Mouse (Mus musculus) left cerebral cortex, postnatal 25 days (tissue): ENCODE data around the gene T. TPM values are rescaled to one million over a fixed set of nuclear protein-coding genes. Genes with fewer than 3 reads are reported as not detected.

ENCODE experiments used
- DNase-seq, 2 experiments: peaks; one replicate each; pipeline ENCODE4 v3.0.0; 2022; ENCODE audit warnings: low spot score in 2 of 2, mixed read lengths in 1 of 2
- intact Hi-C: fragments of 180-260 bp; cut with DNase I; formaldehyde crosslinking; loops from one replicate; pipeline ENCODE4 v1.15.1; 2025
- total RNA-seq, 2 experiments: library from RNA; stranded (reverse); gene quantifications; 2 replicates each; pipeline ENCODE4 v1.2.3; 2021

T gene
- total RNA-seq, 2 experiments from 2014 or later, result not detected

DNA sequence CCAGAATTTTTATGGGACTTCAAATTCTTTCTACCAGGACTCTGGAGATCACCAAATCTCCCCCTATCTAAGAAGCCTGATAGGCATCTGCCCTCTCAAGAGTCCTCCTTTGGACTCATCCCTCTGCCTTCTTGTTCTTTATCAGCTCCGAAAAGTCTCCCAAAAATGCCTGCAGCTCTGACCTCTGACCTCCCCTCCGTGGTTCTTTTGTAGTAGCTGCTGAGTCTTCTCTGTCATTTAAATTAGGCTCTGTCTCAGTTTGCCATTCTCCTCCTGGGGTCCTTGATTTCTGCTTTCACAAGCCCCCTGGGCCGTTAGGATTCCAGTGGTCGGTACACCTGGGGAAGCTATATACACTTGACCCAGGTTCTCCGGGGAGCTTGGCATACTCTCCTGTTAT lies 4.3 kb upstream of the T start:
- intact Hi-C loops, result no loop called here
- DNase-seq, result no peak

DNA sequence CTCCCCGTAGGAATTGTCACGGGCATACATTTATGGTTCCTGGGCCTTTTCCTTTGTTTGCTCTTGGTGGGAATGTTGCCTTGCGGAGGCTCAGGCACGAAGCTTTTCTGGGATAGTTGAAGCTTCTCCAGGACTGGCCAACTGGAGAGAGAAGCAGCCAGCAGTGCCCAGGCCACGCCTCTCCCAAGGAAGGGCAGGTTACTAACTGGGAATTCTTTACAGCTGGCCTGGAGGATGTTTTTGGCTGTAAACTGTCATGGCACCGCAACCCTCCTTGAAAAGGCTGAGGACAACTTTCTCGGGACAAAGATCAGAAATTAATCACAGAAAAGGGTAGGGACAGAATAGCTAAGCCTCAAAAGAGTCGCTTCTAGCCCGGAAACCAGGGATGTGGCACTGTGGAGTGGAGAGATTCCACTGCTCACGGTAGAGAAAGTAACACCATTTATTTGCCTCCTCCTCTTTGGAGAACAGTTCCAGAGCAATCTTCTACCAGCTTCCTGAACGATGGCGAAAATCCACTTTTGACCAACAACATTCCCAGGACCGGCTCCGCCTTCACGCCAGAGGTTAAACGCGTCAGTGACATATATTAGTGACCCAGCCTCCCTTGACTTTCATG lies 1.9 kb upstream of the T start:
- intact Hi-C loops, result no loop called here
- no peak for DNase-seq

DNA sequence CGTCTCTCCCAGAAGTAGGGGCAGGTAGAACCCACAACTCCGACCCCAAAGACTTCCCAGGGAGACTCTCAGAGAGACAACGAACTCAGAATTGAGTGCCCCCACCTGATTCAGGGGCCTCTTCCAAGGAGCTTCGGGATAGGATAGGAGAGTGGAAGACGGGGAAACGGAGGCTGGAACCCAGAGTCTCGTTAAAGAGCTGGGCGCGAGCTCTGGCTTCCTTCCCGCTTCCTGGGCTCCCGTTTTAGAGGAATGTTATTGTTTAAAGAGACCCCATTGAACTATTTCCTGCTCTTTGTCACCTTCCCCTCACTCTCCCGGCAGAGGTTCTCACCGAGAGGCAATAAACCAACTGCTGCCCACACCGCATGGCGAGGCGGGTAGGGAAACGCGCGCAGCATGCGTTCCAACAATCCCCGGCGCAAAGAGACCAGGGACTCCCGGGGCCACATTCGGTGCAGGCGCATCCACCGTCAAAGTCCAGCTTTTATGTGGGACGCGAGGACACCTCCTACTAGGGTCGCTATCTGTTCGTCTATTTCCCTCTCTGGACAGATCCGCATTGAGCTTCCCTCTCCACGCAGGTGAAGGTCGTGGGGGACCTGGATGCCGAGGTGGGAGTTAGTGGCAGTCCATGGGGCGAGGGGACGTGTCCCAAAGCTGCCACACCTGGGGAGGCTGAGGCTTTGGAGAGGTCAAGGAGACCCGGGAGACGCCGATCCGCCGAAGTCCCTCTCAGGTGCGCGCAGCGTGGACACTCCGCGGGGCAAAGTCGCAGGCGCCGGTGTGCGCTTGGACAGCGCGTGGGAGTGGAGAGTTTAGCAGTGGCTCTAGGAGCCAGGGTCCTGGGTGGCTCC lies 874 bp upstream of the T start:
- no peak for DNase-seq
- intact Hi-C loops, result no loop called here

DNA sequence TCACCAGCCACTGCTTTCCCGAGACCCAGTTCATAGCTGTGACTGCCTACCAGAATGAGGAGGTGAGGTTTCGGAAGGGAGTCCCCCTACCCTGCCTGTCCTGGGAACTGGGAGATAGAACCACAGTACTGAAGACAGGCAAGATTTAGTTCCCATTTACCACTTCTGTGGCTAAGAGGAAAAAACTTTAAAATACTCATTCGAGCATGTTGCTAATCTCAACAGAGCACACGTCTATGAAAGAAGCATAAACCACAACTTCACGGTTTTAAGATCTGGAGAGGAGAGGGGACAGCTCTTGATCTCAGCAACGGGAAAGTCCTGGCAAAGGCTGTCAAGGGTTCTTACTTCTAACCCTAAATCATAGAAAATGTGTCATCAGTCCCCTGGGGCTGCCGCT lies 2.0 kb downstream of the T start:
- no peak for DNase-seq
- intact Hi-C loops, result no loop called here

DNA sequence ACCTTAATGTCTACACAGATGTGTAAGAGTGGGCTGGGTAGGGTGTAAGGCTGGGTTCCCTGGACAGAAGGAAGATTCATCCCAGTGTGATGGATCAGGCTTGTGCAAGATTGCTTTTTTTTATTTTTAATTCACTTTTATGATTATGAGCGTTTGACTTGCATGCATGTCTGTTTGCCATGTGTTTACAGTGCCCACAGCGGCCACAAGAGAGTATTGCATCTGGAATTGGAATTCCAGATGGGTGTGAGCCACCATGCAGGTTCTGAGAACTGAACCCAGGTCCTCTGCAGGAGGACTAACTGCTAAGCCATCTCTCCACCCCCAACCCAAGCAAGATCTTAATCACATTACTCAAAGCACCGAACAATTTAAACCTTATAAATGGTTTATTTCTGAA lies 9.8 kb downstream of the T start:
- intact Hi-C loops, result no loop called here
- DNase-seq, result no peak

DNA sequence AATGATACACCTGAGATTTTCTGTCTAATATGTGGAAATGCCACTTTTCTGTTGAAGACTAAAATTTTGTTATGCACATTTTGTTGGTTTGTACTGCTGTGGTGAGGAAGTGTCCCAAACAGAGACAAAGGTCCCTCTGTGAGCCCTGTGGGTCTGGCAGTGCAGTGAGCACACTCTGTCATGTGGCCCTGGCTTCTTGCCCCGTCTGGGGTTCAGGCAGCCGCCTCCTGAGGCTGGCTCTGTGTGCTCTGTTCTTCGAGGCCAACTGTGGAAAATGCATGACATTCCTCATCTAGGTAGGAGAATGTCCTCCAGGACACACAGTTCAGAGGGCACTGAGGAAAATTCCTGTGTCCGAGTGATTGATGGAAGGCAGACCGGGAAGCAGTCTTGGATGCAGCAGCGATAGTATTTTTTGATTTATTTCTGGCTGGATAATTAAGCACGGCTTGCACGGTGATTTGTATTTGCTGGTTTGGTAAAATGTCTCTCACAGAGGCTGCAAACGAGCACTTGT lies 13.5 kb downstream of the T start:
- DNase-seq, result no peak
- intact Hi-C loops, result no loop called here

DNA sequence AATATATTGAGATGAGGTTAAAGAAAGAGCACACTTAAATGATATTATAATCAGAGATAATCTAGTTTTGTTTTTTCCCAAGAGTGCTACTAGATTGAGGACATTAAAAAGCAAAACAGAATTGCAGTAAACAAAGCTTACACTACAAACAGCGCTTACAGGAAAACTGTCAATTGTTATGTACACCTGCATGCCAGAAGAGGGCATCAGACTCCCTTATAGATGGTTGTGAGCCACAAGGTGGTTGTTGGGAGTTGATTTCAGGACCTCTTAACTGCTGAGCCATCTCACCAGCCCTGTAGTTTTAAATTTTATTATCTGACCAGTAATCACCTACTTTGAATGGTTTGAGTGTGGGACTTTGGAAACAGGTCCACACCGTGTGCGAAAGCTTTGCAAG lies 14.1 kb downstream of the T start:
- DNase-seq, result no peak
- intact Hi-C loops, result no loop called here

DNA sequence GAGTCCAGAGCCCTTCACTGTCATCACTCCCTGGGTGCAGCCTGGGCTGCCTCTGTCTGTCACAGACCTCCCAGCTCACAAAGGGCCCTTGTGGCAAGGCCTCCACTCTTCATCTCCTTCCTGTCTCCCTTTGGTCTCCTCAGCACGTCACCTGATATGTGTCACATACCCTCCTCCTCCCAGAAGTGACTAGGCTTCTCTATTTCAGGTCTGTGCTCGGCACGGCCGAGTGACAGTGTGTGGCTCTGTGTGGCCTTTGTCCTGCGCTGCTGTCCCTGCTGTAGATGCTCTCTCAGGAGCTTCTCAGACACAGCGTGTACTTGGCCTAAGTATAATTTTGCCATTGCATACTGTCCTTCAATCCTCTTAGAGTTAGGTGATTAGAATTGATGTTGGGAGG lies 21.0 kb downstream of the T start:
- no peak for DNase-seq
- intact Hi-C loops, result no loop called here

DNA sequence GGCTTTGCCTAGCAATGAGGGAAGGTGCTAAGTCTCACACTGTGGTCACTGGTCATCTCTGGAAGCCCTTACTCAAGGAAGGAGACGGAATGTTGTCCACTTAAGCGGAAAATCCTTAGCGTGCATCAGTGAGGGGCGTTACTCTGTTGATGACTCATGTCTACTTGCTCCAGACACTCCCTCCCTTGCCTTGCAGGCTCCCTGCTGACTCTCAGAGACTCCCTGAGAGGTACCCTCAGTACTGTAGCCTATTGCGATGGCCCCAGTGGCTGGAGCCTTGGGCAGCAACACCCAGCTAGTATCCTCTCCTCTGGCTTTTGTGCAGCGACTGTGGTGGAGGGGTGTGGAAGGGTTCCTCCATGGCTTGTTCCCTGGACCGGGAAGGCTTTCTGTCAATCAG lies 21.4 kb downstream of the T start:
- no peak for DNase-seq
- intact Hi-C loops, result no loop called here

DNA sequence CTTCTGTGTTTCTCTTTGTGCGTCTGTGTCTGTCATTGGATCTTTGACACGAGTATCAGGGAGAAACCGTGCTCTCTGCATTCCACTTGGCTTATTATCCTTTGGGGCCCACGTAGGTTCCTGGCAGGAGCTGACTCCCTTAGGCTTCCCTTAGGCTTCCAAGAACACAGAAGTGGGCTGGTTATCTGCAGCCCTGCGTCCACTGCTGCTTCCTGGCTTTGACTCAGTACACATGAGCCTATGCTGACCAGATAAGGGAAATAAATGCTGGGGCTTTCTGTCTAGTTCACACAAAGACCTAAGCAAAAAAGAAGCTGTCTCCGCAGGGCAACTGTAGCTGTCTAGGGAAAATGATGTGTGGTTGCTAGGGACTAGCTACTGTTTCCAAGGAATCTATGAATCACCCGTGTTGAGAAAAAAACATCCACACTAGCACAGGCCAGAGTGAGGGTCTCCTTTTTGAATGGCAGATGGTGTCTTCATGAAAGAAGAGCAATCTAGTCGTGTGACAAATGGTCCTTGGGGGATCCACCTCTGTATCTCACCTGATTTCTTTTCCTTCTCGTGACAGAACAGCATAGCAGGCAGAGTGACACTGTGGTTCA lies 22.7 kb downstream of the T start:
- DNase-seq, result no peak
- intact Hi-C loops, result no loop called here

DNA sequence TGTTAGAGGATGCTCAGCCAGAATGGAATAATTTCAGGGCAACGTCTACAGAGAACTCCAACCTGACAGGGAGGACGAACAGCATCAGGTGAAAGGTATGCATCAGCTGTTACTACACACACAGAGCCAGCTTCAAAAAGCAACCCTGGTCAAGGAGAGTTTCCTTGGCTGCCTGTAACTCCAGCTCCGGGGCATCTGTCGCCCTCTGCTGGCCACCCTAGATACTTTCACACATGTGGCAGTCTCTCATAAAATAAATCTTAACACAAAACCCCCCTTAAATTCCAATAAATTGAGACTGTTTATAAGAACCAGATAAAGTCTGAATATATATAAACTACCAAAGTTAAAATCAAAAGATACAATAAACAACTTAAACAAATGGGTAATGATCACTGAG lies 27.3 kb downstream of the T start:
- intact Hi-C loops, result loop anchor here (2.0 to 10.0 kb wide), 3 partner anchors 73 to 473 kb away; no protein-coding TSS in a partner anchor
- peak; percentile 32 to 69 for DNase-seq

DNA sequence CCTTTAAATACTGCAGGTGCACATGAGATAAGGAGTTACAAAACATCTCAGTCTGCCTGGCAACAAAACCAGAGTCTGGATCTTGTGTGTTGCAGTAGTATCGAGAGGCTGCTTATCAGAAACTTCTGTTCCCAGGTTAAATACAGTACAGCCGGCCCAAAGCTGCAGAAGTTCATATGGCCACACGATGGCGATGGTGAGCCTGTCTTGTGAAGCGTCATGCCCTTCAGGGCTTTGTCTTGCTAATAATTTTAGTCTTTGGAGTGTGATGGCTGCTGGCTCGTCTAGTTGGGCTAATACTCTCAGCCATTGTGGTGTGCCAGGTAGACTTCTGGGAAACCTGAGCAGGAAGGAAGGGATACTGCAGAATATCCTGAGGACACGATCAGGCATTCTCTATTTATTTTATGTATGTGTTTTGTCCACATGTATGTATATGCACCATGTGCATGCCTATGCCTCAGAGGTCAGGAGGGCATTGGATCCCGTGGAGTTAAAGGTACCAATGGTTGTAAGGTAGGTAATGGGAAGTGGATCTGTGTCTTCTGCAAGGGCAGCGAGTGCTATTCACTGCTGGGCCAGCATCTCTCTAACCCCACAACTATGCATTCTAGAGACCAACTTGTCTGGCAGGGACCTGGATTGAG lies 29.4 kb downstream of the T start:
- intact Hi-C loops, result loop anchor here (5.0 to 10.0 kb wide), 2 partner anchors 201 to 471 kb away; no protein-coding TSS in a partner anchor

DNA sequence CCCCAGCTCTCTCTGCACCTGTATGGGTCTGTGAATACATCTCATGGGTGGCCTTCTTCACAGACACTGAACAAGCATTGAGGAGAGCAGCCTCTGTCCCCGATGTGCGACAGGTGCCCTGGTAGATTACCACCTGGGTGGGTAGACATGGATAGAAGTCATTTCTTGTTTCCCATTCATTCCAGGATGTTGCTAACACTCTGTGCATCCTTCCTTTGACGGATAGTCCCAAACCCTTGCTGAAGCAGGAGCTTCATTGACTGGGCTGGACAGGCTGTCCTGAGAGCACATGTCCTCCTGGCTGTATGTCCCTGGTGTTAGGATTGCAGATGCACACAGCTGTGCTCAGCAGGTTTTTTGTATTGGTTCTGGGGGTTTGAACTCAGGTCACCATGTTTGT lies 33.5 kb downstream of the T start:
- DNase-seq, result no peak
- intact Hi-C loops, result loop anchor here (1.0 to 10.0 kb wide), 3 partner anchors 57 to 467 kb away; partner anchors contain the start of gene Pde10a

More for the DNA sequence above, 29.4 kb downstream of the T start:
- peak; percentile 74 for DNase-seq

DNA sequence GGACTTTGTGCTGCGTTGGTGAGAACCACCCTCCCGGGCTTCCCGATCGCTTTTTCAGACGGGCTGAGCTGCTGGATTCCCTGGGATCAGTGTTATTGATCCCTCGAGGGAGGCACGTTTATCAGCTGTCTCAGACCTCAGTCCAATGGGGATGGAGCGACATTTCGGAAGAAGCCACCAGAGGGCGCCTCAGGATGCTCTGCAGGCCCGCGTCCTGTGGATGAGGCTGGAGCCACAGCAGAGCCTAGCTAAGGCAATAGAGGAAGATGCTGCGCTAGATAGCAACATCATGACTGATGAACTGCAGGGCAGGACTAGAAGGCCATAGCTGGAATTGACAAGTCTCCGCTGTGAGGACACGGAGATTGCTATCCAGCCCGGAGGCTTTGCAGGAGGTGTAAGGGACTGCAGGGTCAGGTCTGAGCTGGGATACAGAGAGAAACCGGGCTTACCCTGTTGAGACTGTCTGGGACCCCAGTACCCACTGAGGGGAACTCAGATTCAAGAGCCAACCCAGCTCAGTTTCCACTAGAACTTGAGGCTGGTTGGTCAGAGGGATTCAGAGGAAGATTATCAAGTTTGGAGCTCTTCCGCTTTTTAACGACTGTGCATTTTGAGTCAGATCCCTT lies 34.6 kb downstream of the T start:
- intact Hi-C loops, result loop anchor here (1.0 to 10.0 kb wide), 3 partner anchors 56 to 466 kb away; partner anchors contain the start of gene Pde10a
- DNase-seq, result peak; percentile 91 to 93

DNA sequence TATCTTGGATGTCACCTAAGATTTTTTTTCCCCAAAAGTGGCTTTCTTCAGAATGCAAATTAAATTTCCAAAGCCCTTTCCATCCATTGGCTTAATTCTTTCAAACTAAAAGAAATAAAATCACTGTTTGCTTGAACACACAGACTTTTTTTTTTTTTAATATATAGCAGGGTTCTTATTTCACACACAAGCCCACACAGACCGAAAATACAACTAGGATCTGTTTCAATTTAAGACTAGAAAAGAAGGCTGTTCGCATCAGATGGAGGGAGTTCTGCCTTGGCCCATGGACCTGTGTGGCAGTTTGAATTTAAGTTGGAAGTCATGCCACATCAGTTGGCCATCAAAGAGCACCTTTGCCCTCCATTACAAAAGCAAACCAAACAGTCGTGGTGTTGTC lies 44.3 kb downstream of the T start:
- peak in 1 of 2 experiments; percentile 72 for DNase-seq
- intact Hi-C loops, result no loop called here

DNA sequence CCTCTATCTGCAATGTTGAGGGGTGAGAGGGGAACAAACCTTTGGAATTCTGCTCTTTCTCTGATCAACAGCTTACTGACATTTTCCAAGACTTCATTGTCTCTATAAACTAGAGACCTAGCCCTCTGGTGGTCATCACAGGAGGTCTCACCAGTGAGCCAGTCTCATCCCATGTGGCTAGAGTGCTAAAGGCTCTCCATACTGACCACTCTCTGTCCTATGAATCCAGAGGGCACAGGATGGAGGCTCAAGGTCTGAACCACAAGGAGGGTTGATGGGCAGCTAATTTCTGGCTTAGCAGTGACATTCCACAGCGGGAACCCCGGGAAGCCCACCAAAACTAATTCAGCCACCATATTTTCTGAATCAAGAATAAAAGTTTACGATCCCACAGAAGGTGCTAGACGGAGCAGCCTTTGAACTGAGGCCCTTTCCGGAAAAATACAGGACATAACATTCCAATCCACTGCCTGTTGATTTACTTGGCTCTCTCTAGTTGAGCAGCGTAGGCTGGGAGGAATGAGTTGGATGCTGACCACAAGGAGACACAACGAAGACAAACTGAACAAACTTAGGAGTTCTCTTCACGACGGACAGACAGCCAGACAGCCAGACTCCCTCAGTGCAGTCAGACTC lies 45.4 kb downstream of the T start:
- DNase-seq, result no peak
- intact Hi-C loops, result no loop called here

DNA sequence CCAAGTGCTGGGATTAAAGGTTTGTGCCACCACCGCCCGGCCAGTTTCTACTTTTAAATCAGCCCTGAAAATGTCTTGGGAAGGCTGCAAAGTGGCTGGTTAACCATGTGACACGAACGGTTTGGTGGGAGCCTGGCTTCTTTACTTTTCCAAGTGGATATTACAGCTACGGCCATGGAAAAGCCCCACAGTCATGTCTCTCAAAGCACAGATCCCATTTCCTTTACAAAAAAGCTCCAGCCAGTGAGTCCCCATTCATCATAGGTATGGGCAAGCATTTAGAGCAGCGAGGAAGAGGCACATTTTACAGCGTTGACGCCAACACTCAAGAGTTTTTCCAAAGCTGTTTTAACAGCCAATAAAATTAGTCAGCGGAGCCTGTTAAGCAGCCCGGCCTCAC lies 47.6 kb downstream of the T start:
- intact Hi-C loops, result no loop called here
- DNase-seq, result no peak

DNA sequence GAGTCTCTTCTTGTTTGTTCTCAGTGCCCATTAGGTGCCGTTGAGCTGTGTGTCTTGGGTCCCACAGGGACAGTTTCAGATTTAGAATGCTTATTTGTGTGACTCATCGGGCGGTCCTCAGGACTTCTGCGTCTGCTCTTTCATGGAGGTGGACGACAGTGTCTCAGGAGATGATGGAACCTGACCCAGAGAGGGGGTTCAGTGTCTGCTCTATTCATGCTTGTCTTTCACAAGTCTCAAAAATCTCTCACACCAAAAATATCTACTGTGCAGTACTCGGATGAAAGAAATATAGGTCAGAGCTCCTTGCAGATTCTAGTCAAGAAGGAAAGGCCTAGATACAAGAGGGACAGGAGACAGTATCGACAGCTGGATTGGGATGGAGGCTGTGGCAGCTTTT lies 48.7 kb downstream of the T start:
- intact Hi-C loops, result loop anchor here (1.0 kb wide), 1 partner anchor 41 kb away; no protein-coding TSS in a partner anchor
- peak in 1 of 2 experiments; percentile 76 for DNase-seq

DNA sequence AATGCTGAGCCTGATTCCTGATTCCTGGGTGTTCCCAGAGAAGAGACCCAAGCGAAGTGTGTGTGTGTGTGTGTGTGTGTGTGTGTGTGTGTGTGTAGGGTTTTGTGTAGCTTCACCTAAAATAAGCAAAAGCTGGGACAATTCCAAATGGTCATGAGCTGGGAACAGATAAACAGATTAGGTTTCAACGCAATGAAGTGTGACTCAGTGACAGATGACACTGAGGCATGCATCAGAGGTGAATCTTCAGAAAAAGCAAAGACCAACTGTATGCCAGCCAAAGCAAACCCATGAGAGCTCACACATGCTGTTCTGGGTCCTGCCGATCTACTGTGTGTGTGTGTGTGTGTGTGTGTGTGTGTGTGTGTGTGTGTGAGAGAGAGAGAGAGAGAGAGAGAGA lies 50.0 kb downstream of the T start:
- intact Hi-C loops, result no loop called here
- DNase-seq, result no peak
